Mouse (Mus musculus) liver, adult 2 months (tissue): ENCODE results near the gene Aym1.

Experiments
- CTCF ChIP-seq: fragments of 200-500 bp; IDR thresholded peaks from 2 replicates; pipeline ENCODE4 v1.5.1; 2011; ENCODE audit warnings: low read depth, low read length, control low read depth
- POLR2A ChIP-seq: fragments of 200-500 bp; IDR thresholded peaks from 2 replicates; pipeline ENCODE4 v1.6.1; 2011; ENCODE audit warnings: low read length, control low read depth; ENCODE audit not compliant: insufficient read depth; ENCODE audit errors: extremely low read depth

GRCm38 (mm10) chr5:113382580-113382979 is 25.5 kb downstream of the Aym1 start:
- TF ChIP-seq POLR2A = no peak
- no peak for TF ChIP-seq CTCF
